Mouse (Mus musculus): ENCODE results near the gene Gm5737.

DNA sequence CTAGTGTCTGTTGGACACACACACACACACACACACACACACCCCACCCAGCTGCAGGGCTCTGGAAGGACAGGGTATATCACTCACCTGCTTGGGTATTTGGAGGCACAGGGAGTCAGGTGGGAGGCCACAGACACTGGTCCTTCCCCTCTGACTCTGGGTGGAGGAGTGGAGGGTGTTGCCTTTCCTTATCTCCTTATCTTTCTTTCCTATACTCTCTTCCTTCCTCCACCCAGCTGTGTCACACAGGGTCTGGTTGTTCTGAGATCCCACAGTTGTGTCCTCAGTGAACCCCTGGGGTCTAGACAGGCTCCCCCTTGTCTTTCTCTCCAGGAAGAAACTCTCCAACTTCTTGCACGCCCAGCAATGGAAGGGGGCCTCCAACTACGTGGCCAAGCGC, 67.8 kb downstream of the Gm5737 start:
- TF ChIP-seq CTCF (IDR thresholded peaks at IDR 0.05; ENCODE audit: insufficient read depth, low read depth, low read length) (no peak), POLR2A (IDR thresholded peaks at IDR 0.05; ENCODE audit: insufficient read depth, low read depth, low read length) (no peak)
